Mouse (Mus musculus) heart, postnatal 14 days (tissue): ENCODE data around the gene Vps50. TPM values are rescaled to one million over a fixed set of nuclear protein-coding genes. Genes with fewer than 3 reads are reported as not detected.

Source experiments
- DNase-seq, 2 experiments: peaks; one replicate each; pipeline ENCODE4 v3.0.0; 2021 to 2022
- intact Hi-C: fragments of 180-260 bp; cut with DNase I; formaldehyde crosslinking; loops from one replicate; pipeline ENCODE4 v1.15.1; 2025
- total RNA-seq, 2 experiments: library from RNA; stranded (reverse); gene quantifications; 2 replicates each; pipeline ENCODE4 v1.2.3; 2021

The Vps50 gene
- total RNA-seq, 2 experiments from 2014 or later, result 14.3 to 15.4 TPM

GRCm38 (mm10) chr6:3612827-3613226 is 114.6 kb downstream of the Vps50 start:
- intact Hi-C loops, result no loop called here
- no peak for DNase-seq

GRCm38 (mm10) chr6:3620428-3621387 is 122.5 kb downstream of the Vps50 start:
- intact Hi-C loops, result loop anchor here (10.0 kb wide), 2 partner anchors 106 to 124 kb away; no protein-coding TSS in a partner anchor
- DNase-seq, result peak; percentile 4 to 10

Other genes starting within 250 kb of the Vps50 start
- 10 to 100 TPM; 10.1 to 11.5 TPM for gene Samd9l, start 98.8 kb upstream of the Vps50 start, total RNA-seq
- gene Hepacam2, start 84 bp upstream of the Vps50 start, total RNA-seq, result not detected